Mouse (Mus musculus) induced T-regulatory cell, adult 2 months (primary cell): Measurements from ENCODE around the gene Dctn2.
A peak's percentile ranks its signal among the peaks of the same experiment; 100 is the strongest.

Experiments used
- DNase-seq: peaks from one replicate; pipeline ENCODE4 v3.0.0-alpha.2; 2012; ENCODE audit warnings: low read depth

Gene Dctn2

GRCm38 (mm10) chr10:127266112-127267091 lies at the start of gene Dctn2:
Gene Dctn2, plus strand, starts transcription at chr10:127266368.
- DNase-seq, result peak; percentile 96

- DNase-seq, result no peak
Measured at GRCm38 (mm10) chr10:127216456-127216855, 49.7 kb upstream of the Dctn2 start.

GRCm38 (mm10) chr10:127217177-127217576 lies 49.0 kb upstream of the Dctn2 start:
- no peak for DNase-seq

GRCm38 (mm10) chr10:127218339-127218738 lies 47.8 kb upstream of the Dctn2 start:
- peak; percentile 53 for DNase-seq

DNA sequence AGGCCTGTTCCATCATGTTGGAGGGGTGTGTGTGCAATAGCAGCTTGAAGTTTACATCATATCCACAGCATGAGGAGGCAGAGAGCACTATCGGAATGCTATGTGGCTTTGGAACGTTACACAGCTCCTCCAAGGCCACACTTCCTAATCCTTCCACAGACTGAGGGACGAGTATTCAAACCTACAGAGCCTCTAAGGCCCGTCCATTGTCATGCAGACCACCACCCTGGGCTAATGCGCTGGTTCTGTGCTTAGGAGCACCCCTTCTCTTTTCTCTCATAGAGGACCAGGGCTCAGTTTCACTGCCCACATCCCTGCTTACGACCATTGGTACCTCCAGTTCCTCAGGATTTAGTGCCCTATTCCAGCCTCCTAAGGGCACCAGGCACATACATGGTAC lies 41.0 kb upstream of the Dctn2 start:
- no peak for DNase-seq

- DNase-seq, result peak; percentile 77
Measured at GRCm38 (mm10) chr10:127225732-127226131, 40.4 kb upstream of the Dctn2 start.

- DNase-seq, result no peak
Measured at GRCm38 (mm10) chr10:127226318-127226895, 39.8 kb upstream of the Dctn2 start.

GRCm38 (mm10) chr10:127227163-127227562 lies 39.0 kb upstream of the Dctn2 start:
- no peak for DNase-seq

GRCm38 (mm10) chr10:127228897-127229296 lies 37.3 kb upstream of the Dctn2 start:
- peak; percentile 88 for DNase-seq

- peak; percentile 55 for DNase-seq
Measured at GRCm38 (mm10) chr10:127230693-127231092, 35.5 kb upstream of the Dctn2 start.

GRCm38 (mm10) chr10:127231741-127232140 lies 34.4 kb upstream of the Dctn2 start:
- DNase-seq, result no peak

- peak; percentile 54 for DNase-seq
Measured at GRCm38 (mm10) chr10:127233141-127233540, 33.0 kb upstream of the Dctn2 start.

DNA sequence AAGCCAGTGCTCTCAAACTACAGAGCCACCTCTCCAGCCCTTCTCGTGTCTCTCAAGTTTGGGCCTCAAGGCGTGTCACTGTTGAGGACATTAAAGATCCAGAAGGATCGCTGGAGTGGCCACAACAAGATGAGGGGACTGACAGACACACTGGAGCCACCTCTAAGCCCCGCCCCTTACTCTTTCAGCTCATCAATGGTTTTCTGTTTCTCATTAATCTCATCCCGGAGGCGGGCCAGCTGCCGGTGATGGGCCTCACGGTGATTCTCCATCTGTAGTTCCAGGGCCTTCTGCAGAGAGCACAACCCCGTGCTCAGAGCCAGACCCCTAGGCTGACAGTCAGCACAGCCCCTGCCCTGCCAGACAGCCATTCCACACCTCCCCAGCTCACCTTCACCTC lies 29.6 kb upstream of the Dctn2 start:
- DNase-seq, result no peak

DNA sequence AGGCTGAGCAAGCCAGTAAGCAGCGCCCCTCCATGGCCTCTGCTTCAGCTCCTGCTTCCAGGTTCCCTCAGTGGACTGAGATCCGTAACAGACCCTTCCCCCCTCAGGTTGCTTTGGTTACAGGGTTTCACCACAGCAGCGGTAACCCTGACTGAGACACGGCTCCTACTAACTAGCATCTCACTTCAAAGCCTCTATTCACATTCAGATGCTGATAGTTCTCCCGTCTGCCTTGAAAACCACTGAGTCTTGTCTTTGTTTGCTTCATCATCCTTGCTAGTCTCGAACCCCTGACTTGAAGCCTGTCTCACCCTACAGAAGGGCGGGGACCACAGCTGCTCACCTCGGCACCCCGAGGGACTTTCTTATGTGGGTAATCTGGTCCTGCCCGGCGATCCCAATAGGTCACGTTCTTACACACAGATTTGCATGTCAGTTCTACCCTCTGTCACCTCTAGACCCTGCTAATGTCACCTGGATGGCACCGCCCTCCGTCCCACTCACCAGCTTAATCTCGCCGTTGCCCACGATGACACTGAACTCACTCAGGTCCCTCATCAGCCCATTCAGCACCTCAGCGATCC lies 27.8 kb upstream of the Dctn2 start:
- no peak for DNase-seq

DNA sequence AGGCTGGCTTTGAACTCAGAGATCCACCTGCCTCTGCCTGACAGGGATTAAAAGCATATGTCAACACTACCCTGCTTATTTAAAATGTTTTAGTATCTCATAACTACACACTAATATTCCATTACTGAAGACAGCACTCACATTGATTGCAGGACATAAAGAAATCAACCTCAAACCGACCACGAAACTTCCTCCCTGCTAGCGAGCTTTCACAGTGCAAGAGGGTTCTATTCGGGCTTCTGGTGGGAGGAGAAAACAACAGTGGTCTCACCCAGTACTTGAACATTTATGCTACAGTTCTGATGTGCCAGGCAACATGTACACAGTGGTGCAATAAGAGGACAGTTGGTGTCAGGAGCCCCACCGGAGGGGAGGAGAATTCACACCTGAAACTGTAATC lies 15.4 kb upstream of the Dctn2 start:
- no peak for DNase-seq

GRCm38 (mm10) chr10:127255625-127256345 lies 10.4 kb upstream of the Dctn2 start:
- DNase-seq, result no peak

DNA sequence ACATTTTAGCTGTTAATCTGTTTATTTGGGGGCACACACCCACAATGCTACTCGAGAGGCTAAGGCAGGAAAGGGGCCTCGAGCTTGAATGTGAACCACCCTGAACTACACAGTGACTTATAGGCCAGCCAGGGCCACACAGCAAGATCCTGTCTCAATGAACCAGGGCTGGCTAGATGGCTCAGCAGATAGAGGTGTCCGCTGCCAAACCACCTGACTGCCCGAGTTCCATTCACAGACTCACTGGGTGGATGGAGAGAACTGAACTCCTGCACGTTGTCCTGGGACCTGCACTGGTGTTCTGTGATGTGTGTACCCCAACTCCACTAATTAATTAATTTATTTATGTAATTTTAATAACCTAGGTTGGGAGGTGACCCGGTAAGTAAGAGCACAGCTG lies 8.4 kb upstream of the Dctn2 start:
- no peak for DNase-seq

- no peak for DNase-seq
Measured at GRCm38 (mm10) chr10:127258489-127258888, 7.7 kb upstream of the Dctn2 start.

- no peak for DNase-seq
Measured at GRCm38 (mm10) chr10:127261706-127262547, 4.2 kb upstream of the Dctn2 start.

DNA sequence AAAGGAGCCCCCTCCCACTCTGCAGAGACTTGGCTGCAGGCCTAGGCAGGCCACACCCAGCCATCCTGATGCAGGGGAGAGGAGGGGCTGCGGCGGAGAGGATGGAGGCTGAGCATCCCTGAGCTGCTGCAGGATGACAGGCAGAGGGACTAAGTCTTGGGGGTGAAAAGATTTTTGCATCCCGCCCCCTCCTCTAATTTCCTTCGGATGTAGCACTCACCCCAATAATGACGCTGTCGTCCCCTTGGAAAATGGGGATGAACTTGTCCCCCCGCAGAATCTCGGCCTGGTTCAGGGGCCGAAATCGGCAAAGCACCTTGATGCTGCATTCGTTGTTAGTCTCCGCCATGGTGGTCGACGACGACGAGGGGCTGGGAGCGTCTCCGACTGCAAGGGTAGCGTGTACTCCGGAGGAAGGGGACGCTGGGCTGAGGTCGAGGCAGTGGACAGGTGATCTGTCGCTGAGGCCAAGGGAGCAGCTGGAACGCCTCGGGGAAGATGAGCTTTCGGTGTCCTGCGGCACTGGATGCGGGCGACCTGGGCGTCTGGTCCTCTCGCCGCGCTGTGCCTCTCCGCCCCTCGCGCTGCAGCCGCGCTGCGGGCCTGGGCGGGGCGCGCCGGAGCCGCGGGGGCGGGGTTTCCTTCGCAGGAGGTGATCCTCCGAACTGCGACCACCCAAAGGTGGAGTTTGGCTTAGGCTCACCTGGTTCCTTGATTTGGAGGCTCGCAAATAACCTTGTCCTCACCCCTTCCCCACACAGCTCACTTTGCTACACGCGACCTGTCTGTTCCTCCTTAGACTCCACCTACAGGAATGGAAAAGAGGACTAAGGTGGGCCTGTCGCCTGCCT lies 3.4 kb upstream of the Dctn2 start, which contains the start of gene Kif5a:
Gene Kif5a (minus strand): TSS at position 801 of the 851 bp plus-strand sequence.
- peak; percentile 59 for DNase-seq
